Mouse (Mus musculus) frontal cortex, postnatal 10 days (tissue): ENCODE measurements at regions not wholly inside any gene's neighbourhood (a gene's known extent, or its start where the extent isn't known, plus 50 kb on each side); places are given as distances from the start of the nearest gene placed in this dataset.

Source experiments
- DNase-seq, 2 experiments: peaks; one replicate each; pipeline ENCODE4 v3.0.0; 2022; ENCODE audit warnings: low spot score in 2 of 2, mixed read lengths in 1 of 2

DNA sequence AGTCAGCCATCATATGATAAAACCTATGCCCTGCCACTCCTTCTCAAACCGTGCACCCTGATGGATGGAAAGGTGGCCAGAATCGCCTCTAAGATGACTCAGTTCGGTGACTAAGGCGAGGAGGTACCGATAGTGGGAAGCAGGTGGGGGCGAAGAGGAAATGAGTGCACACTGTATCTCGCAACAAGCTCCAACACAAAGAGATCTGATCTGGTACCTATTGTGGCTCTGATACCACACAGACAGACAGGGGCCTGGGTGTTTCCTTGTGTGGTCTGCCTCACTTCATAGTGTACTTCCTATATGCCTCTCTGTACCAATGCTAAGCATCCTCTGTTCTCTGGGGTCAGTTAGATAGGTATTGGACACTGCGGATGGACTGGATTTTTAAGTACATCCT lies 178.0 kb upstream of the Lpp start:
- no peak for DNase-seq

DNA sequence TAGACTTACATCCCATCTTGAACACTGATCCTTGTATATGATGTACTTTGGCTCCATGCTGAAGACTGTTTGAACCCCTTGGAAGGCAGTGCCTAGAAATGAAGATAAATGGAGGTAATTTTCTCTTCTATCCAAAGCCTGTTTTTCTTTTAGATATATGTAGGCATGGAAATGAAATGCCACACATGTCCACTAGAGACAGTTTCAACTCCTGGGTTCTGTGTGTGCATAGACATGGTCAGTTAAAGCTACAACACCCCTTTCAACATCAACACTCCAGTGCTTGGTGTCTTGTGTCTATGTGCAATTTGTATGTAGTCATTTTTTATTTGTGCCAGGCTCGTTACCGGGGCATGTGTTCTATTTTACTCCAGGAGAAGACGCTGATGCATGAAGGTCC lies 179.7 kb upstream of the Lpp start:
- DNase-seq, result no peak

DNA sequence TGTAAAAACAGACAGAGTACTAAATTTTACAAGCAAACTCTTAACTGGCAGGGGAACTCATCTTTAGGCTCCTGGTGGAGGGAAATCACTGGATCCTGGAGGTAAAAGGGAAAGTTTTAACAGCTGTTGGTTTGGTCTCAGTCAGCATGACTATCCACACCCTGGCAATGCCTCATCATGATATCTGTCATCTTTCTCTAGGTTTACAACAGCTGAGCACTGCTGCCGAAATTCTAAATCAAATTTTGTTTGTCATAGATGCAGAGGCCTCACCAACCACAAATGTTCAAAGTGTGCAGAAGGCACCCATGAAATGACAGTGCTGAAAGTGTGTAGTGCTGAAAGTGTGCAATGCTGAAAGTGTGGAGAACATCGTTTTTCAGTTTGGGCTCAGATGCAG lies 180.6 kb upstream of the Lpp start:
- no peak for DNase-seq

DNA sequence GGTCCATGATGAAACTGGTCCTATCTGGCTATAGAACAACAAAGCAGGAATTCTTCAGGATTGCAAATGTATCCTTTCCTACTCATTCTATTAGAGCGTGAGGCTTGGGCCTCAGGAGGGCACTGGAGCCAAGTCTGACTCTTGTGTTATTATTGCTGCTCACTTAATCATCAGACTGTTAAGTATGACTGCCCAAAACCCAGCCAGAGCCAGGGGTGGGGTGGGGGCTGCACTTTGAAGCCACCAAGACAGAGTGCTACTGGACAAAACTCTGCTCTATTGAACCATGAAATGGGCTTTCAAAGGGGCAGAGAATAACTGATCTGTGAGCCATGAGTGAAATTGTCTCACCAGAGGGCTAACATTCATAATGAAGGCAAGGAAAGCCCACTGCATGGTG lies 181.7 kb upstream of the Lpp start:
- no peak for DNase-seq

DNA sequence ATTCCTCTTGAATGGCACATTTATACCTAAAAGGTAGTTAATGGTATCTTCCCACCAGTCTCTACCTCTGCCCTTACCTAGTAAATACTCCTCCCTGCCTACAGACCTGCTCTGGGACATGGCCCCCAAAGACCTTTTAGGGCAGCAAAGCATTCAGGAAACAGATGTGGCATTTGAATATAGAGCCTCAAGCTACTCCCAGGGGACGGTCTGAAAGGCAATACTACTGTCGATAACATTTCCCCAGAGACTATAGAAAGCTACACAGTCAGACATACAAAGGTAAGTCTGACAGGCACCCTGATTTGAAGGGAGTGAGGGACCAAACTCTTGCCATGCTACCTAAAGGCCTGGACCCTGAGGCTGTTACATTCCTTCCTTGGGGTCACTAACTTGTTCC lies 184.4 kb upstream of the Lpp start:
- DNase-seq, result no peak

DNA sequence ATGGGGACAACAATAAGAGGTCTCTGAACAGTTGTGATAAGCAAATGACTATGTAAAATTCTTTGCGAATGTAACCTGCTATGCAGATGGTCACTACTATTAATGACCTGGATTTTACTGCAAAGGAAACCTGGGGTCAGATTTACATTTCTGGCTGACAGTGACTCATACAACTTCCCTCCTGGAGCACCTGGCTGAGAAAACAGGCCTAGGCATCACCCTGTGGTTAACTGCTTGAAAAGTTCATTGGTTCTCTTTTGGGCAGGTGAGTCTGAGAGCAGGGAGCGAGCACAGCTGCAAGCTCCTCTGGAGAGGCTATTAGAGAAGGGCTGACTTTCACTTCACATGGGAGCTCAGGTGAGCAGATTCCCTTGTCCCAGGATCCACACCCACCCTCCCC lies 185.2 kb upstream of the Lpp start:
- no peak for DNase-seq

DNA sequence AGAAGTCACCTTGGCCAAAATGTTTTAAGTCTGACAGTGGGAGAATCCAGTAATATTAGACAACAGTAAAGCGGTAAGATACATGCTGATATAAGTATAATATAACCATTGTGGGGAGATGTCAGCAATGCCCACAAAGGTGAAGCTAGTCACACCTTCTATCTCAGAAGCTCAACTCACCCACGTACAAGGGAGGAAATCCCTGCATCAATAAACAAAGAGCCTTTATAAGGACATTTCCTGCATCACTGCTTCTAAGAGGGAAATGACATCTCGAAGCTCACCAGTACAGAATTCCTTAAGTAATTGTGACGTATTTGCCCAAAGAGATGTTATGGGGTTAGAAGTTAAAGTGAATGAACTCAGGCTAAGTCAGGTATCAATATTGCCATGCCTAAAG lies 186.3 kb upstream of the Lpp start:
- no peak for DNase-seq

DNA sequence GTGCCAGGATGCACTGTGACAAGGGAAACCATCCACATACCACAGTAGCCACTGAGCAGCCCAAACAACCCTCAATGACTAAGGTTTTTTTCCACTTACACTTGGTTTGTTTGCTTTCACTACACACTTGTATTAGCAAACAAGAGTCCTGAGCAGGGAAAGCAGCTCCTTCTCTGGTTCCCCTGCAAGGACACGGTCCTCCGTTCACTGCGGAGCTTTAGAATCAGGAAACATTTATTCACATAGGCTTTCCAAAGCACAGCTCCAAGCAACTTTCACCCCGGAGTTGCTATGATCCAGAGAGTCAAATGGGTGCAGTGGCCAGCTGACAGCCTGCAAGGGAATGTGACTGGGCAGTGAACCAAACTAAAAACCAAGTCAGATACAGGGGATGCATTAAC lies 186.8 kb upstream of the Lpp start:
- DNase-seq, result no peak

DNA sequence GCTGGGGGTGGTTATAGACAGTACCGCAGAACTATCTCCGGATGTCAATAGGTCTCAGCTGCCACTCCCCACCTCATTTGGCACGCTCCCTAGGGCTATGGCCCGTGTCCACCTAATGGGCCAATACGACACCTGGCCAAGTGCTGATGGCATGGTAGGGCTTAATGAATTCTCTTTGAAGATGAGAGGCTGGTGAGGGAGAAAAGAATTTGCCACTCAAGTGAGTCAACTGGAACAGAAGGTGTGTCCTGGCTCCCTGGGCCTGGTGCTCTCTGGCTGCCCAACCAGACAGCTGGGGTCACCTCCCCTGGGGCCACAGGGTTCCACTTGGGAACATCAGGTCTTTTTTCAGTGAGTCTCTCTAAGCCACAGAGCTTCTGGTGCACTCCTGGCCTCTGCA lies 187.7 kb upstream of the Lpp start:
- DNase-seq, result no peak

DNA sequence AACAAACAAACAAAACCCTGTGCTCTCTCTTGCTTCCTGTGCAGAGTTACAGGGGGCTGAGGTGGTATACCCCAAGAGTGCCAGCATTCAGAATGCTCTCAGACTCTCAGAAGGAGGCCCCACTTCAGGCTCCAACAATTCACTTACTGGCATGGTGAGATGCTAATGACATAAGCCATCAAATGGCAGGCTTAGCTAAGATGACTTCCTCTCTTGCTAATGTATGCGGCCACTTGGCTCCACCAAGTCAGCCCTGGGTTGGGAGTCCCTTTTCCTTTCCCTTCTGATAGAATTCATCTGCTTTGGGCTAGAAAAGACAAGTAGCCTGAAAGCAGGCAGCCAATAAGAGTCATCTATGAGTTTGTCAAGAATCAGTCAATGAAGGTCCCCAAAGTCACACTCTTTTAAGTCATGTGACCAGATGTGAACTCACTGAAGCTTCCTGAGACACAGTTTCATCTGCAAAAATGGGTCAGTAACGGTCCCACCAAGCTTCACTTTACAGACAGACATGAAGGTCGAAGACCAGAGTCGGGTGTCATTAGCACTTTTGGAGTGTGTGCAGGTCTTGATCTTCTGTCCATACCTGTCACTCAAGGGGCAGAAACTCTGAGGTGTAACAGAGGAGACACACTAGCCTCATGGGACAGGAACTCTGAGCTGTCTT lies 189.1 kb upstream of the Lpp start:
- DNase-seq, result no peak

DNA sequence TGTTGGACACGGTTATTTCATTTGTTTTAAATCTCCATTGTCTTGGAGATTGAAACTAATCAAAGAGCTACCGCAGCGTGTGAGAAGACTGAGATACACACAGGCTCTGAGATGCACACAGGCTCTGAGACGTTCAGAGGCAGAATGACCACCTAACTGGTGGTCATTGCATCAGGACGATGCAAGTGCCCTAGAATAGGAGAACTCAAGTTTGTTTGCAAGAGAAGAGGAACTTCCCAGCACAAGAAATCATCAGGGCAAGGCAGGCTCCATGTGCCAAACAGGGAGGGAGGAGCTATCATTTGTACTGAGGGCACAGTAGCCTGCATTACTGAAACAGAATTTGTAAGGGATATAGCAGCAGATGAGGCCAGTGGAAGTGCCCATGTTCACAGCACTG lies 190.7 kb upstream of the Lpp start:
- no peak for DNase-seq

DNA sequence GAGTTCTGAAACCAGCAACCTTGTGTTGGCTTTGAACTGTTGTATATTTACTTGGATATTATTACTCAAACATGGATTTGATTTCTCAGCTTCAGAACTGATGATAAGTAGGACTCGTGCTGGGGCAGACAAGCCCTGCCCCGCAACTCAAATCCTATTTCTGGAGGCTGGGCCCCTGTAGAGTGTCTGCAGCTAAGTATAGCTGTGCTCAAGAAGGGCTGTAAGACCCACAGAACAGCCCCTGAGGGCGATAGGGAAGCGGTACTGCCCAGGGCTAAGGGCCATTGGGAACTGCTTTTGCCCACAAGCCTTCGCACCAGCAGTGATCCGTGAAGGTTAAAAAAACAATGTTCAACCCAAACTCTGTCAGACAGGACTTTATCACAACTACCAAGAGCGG lies 191.9 kb upstream of the Lpp start:
- DNase-seq, result no peak

DNA sequence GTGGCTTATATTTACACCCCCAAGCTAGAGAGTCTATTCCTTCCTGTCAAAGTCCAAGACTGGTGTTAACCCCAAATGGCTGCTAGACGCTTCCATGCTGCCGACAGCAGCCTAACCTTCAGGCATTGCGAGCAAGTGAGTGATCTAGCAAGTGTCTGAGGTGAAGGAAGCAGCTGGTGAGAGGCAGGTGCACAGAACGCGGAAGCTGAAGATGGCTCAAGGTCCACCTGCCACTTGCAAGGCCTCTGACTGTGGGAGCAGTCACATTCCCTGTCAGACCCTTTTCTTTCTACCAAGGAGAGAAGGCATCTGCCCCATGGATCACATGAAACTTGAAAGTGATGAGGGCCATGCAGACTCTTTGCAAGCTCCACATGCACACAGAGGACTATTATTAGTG lies 193.1 kb upstream of the Lpp start:
- DNase-seq, result no peak

DNA sequence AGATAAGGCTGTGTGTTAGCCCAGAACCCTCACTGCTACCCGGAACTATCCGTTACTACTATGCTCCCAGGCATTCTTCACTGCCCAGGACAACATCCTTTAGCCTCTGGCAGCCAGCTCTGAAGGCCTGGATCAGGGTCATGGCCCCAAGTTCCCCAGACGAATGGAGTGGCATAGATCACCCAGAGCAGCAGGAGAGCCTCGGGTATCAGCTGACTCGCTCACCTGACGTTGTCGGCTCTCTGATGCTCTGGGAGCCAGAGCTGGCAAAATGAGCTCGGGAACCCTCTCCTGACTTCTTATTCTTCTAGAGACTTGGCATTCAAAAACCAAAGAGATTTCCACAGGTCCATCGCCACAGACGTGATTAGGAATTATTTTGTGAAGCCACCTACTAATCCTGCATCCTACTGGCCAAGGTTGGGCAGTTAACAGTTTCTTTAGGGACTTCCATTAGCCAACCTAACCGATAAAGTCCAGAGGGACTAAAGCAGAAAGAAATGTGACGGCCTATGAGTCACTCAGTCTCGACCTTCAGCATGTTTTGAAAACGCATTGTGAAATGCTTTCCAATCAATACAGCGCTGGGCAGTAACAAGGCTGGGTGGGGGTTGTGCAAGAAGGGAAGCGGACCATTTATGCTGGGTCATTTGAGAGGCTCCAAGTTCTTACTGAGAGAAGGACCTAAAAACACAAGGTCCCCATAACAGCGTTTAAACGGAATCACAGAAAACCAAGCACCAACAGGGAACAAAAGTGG lies 193.7 kb upstream of the Lpp start:
- no peak for DNase-seq

DNA sequence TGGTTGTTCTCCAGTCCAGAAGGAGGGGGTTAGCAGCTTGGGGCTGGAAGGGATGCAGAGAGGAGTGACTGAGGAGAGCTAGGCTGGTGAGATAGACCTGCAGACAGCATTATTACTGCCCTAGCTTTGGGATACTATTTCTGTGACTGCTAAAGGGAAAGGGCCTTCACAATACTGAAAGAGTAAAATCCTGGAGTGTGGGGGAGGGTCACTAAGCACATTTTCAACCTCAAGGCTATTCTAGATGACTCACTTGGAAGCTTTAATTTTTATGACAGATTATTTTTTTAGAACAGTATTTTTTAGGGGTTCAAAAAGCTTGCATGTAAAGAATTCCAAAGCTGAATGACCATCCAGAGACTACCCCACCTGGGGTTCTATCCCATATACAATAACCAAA lies 195.0 kb upstream of the Lpp start:
- DNase-seq, result no peak

DNA sequence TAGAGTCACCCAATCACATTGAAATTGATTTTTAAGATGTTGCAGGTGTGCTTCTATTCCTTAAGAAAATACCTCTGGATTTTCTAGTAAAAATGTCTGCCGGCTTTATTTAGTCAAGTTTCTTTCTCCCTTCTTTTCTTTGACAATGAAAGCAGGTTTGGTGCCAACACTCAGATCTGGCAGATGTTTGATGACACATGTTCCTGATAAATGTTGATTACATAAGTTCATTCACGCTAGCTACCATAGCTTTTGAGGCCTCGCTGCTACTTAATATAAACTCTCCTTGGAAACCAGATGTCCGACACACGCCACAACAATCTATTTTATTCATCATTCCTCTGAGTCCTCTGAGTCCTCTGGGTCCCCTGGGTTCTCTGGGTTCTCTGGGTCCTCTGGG lies 195.7 kb upstream of the Lpp start:
- DNase-seq, result no peak

DNA sequence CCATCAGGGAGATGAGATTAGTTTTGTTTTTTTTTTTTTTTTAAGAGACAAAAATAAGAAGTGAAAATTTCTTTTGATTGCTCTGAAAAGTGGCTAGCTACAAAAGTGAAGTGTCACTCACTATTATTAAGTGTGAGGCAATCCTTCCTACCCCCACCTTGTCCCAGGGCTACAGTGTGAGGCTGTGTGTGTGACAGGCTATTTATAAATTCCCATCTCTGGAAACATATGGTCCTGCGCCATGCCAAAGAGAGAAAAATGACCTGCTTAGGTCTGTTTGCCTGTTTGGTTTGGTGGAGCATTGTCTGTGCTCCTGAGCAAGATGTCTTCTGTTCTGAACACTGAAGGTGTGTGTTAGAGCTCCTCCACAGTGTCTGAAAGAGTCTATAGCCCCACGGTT lies 199.4 kb upstream of the Lpp start:
- no peak for DNase-seq

DNA sequence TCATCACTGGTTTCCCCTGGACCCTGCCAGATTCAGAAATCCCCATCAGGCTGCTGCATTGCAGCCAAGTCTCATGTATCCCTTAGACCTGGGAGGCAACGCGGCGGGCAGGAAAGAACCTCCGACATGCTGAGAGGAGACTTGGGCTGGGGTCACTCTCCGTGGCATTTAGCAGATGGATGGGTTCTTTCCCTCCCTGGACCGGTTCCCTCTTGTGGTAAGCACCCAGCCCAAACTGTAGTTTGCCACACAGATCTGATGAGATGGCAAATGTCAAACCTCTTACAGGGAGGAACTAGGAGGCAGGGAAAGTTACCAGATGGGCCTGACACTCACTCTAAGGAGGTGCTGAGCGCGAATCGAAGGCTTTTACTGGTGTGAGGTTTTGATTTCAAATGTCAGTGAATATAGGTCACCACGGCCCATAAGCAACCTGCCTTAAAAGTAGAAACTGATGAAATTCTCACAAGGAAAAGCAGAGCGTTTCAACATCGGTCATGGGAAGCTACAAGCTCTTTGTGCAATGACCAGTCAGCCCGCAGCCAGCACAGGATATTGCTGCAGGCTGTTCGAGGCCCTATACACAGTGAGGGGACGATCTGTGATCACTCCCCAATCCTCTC lies 199.9 kb upstream of the Lpp start:
- DNase-seq, result no peak

DNA sequence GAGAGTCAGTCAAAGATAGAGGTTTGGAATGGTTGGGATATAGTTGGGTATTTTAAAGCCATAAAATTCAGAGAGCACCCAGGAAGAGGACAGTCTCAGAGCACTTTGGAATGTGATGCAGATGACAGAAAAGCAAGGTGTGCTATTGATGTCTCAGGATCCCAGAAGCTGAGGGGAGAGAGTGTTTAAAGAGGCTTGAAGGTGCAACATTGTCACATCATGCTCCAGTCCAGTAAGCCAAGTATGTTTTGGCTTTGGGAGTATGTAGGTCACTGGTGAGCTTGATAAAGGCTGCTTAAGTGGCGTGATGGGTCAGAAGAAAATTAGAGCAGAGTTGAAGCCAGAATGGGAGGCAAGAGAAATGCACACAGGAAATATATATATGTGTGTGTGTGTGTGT lies 201.3 kb upstream of the Lpp start:
- DNase-seq, result no peak

DNA sequence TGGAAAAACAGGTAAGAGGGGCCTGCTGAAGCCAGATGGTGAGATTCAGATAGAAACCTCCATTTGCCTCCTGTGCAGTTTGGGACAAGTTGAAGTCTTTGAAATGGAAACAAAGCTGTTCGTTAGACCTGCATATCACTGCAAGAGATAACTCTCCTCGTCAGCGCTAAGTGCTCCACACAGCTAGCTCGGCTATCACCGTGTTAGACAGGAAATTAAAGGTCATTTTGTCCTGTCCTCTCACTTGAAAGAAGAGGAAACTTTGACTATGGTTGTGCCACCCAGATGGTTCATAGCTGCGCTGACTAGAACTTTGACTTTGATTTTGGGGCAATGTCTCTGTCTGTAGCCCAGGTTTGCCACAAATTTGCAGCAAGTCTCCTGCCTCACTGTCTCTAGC lies 198.5 kb upstream of the Bcl6 start:
- no peak for DNase-seq

DNA sequence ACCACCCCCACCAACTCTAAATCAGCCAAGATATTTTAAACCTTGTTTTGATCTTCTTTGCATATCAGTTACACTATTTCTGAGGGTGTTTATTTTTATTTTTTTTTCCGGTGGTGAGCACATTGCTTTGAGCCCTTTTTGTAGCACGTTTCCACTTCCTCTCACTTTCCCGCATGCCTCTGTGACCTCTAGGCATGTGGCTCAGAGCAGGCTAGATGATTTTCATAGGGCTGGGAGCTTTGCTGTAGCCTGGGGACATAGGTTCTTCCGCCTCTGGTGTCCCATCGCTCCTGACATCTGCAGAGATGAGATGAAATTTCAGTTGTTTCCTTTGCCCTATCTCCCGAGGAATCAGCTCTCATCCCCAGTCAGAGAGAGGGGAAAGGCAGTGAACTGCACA lies 197.3 kb upstream of the Bcl6 start:
- no peak for DNase-seq

DNA sequence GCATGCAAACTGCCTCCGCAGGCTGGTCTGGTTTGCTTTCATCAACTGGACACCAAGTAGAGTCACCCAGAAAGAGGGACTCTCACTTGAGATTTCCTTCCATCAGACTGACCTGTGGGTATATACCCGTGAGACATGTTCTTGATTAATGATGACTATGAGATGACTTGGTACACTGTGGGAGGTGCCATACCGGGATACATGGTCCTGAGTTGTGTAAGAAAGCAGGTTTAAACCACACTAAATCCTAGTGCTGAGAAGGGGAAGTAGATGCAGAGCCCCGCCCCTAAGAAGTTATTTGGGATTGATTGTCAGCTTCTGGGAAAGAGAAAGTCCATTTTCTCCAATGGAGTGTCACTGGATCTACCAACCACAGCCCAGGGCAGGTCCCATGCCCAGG lies 196.2 kb upstream of the Bcl6 start:
- no peak for DNase-seq

DNA sequence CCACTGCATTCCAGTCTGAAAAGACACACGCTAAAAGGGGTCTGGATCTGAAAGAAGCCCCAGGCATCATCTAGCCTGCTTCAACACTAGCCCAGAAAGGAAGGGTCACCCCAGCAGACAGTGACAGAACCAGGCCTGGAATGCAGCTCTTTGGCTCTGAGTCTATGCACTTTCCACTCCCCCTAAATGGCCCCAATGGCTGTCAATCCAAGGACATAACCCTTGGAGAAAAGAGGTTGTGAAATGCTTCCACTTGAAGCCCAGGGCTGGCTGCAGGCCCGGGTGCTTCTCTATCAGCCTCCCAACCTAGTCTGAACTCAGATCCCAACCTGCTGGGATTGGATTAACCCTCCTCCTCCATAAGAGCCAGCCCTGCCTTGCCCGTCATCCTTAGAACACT lies 194.6 kb upstream of the Bcl6 start:
- DNase-seq, result no peak
